Mouse (Mus musculus): ENCODE results near the gene Galnt13. TPM values are rescaled to one million over a fixed set of nuclear protein-coding genes. Genes with fewer than 3 reads are reported as not detected.

Galnt13 gene
- polyA plus RNA-seq, 1 experiment from 2014 or later: 0.72 TPM

DNA sequence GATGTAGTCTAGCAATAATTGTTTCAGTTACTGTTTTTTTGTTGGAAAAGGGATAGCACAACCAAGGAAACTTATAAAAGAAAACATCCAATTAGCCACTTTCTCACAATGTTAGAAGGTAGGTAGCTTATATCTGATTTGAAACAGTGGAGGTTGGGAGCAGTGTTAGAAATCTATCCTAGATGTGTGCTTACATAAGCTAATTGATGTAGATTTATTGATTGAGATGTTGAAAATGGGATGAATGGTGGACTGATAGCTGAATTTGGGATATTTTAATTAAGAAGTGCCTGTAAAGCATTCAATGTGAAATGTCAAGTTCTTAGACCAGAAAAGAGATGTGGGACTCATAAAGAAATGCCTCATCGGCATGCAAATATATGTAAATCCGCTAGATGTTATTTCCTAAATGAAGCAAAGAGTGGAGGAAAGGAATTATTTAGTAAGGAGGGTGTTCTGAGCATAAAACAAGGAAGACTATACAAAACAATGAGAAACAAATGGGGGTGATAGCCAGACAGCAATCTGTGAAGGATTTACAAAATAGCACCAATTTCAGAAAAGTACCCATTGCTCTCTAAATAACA lies 377.6 kb downstream of the Galnt13 start:
- WGBS: 87% methylated on average over 2 of the region's 2 CpGs
- ATAC-seq (replicated peaks; ENCODE audit: low FRiP score, low TSS enrichment, low read depth): no peak

GRCm38 (mm10) chr2:54841245-54841644 lies 405.1 kb downstream of the Galnt13 start:
- Histone ChIP-seq H3K4me3 (ENCODE audit: low read depth, low read length) (no peak overlapping the region), H3K9me3 (ENCODE audit: control insufficient read depth, low read length) (no peaks in the 10 kb centered on the region), H3K27me3 (replicated peaks; ENCODE audit: control insufficient read depth, insufficient read depth, low read length) (no peaks in the 10 kb centered on the region), H3K9ac (ENCODE audit: low read length) (no peak overlapping the region), H3K27ac (ENCODE audit: low read depth) (no peak overlapping the region), H3K4me2 (ENCODE audit: low read length) (no peak overlapping the region), H3K36me3 (ENCODE audit: control insufficient read depth, insufficient read depth, low read length) (no peaks in the 10 kb centered on the region), H3K4me1 (replicated peaks; ENCODE audit: control insufficient read depth, insufficient read depth, low read length) (no peaks in the 10 kb centered on the region)
- DNase-seq (ENCODE audit: low spot score) (no peak), ATAC-seq (replicated peaks; ENCODE audit: low FRiP score, low TSS enrichment, low read depth) (no peak)
- 46% methylated on average over 1 of the region's 1 CpGs for WGBS

More for the DNA sequence above, 377.6 kb downstream of the Galnt13 start:
- Histone ChIP-seq H3K27ac (ENCODE audit: low read depth) (no peak overlapping the region), H3K9ac (ENCODE audit: low read length) (no peak overlapping the region), H3K4me3 (ENCODE audit: low read depth, low read length) (no peak overlapping the region), H3K4me2 (ENCODE audit: low read length) (no peak overlapping the region), H3K27me3 (replicated peaks; ENCODE audit: control insufficient read depth, insufficient read depth, low read length) (no peaks in the 10 kb centered on the region), H3K36me3 (ENCODE audit: control insufficient read depth, insufficient read depth, low read length) (no peaks in the 10 kb centered on the region), H3K9me3 (ENCODE audit: control insufficient read depth, low read length) (no peaks in the 10 kb centered on the region), H3K4me1 (replicated peaks; ENCODE audit: control insufficient read depth, insufficient read depth, low read length) (no peaks in the 10 kb centered on the region)
- DNase-seq (ENCODE audit: low spot score): no peak

DNA sequence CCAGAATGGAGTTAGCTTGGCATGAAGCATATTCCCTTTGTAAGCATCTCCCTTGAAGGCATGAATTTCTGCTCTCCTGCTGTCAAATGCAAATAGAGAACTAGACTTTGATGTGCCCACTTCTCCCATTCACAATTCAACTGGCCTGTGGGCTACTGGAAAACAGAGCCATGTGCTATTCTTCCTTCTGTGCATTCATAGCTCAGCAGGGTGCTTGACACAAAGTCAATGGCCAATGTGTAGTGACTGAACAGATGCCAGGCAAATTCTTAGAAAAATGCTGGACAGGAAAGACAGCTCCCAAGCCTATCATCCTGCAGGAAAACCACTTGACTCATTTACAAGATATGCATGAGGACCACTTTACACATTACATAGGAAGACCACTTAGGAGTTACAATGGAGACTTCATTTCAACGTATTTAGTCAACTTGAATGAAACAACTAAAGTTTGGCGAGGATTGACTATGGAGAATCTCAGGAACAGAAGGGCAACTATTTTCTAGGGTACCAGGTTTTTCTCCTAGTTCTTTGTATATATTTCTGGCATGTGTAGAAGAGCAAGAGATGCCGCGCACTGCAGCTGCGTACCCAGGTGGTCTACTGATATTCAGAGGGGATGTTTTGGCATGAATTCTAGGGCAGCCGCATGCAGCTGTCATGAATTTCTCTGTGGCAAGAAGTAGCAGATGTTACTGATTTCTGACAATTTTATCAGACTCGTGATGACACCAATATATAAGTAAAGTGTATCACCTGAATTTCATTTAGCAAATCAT lies 470.4 kb downstream of the Galnt13 start:
- DNase-seq (ENCODE audit: low spot score) (no peak), ATAC-seq (replicated peaks; ENCODE audit: low FRiP score, low TSS enrichment, low read depth) (no peak)
- Histone ChIP-seq H3K4me3 (ENCODE audit: low read depth, low read length) (no peak overlapping the region), H3K27ac (ENCODE audit: low read depth) (no peak overlapping the region), H3K4me2 (ENCODE audit: low read length) (no peak overlapping the region), H3K9ac (ENCODE audit: low read length) (no peak overlapping the region), H3K27me3 (replicated peaks; ENCODE audit: control insufficient read depth, insufficient read depth, low read length) (no peaks in the 10 kb centered on the region), H3K36me3 (ENCODE audit: control insufficient read depth, insufficient read depth, low read length) (no peaks in the 10 kb centered on the region), H3K9me3 (ENCODE audit: control insufficient read depth, low read length) (no peaks in the 10 kb centered on the region), H3K4me1 (replicated peaks; ENCODE audit: control insufficient read depth, insufficient read depth, low read length) (no peaks in the 10 kb centered on the region)
- WGBS: 86% methylated on average over 7 of the region's 7 CpGs

- Histone ChIP-seq H3K27ac (ENCODE audit: low read depth) (no peak overlapping the region), H3K36me3 (ENCODE audit: control insufficient read depth, insufficient read depth, low read length) (no peaks in the 10 kb centered on the region), H3K4me3 (ENCODE audit: low read depth, low read length) (no peak overlapping the region), H3K9me3 (ENCODE audit: control insufficient read depth, low read length) (no peaks in the 10 kb centered on the region), H3K4me1 (replicated peaks; ENCODE audit: control insufficient read depth, insufficient read depth, low read length) (no peaks in the 10 kb centered on the region), H3K27me3 (replicated peaks; ENCODE audit: control insufficient read depth, insufficient read depth, low read length) (no peaks in the 10 kb centered on the region), H3K4me2 (ENCODE audit: low read length) (no peak overlapping the region), H3K9ac (ENCODE audit: low read length) (no peak overlapping the region)
- DNase-seq (ENCODE audit: low spot score) (no peak), ATAC-seq (replicated peaks; ENCODE audit: low FRiP score, low TSS enrichment, low read depth) (no peak)
- WGBS: 83% methylated on average over 1 of the region's 1 CpGs
These were observed 479.1 kb downstream of the Galnt13 start for GRCm38 (mm10) chr2:54915088-54915670.

- ATAC-seq (replicated peaks; ENCODE audit: low FRiP score, low TSS enrichment, low read depth) (no peak), DNase-seq (ENCODE audit: low spot score) (no peak)
- H3K36me3 ChIP-seq (ENCODE audit: control insufficient read depth, insufficient read depth, low read length): no peaks in the 10 kb centered on the region
- H3K4me3 ChIP-seq (ENCODE audit: low read depth, low read length): no peak overlapping the region
- H3K9ac ChIP-seq (ENCODE audit: low read length): no peak overlapping the region
- no peak overlapping the region for H3K4me2 ChIP-seq (ENCODE audit: low read length)
- H3K27me3 ChIP-seq (replicated peaks; ENCODE audit: control insufficient read depth, insufficient read depth, low read length): no peaks in the 10 kb centered on the region
- no peak overlapping the region for H3K27ac ChIP-seq (ENCODE audit: low read depth)
- 80% methylated on average over 3 of the region's 3 CpGs for WGBS
- no peaks in the 10 kb centered on the region for H3K9me3 ChIP-seq (ENCODE audit: control insufficient read depth, low read length)
- no peaks in the 10 kb centered on the region for H3K4me1 ChIP-seq (replicated peaks; ENCODE audit: control insufficient read depth, insufficient read depth, low read length)
These were observed 500.3 kb downstream of the Galnt13 start for GRCm38 (mm10) chr2:54936369-54936768.

DNA sequence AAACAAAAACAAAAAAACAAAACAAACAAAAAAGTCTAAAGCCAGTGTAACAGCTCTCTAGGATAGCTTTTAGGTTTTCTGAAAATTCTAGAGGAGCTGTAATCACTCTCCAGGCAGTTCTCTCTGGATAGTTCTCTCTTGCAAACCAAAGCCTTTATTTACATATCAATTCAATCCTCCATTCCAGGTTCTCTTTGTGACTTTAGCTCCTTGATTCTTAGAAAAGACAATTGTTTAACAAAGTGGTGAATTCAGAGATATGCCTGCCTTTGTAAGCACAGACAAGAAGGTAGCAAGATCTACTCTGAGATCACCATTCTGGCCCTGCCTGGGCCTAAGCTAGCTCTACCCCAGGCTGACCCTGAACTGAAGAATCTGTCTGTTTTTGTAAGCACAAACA lies 501.2 kb downstream of the Galnt13 start:
- no peak overlapping the region for H3K27ac ChIP-seq (ENCODE audit: low read depth)
- no peak overlapping the region for H3K9ac ChIP-seq (ENCODE audit: low read length)
- no peaks in the 10 kb centered on the region for H3K27me3 ChIP-seq (replicated peaks; ENCODE audit: control insufficient read depth, insufficient read depth, low read length)
- no peak for ATAC-seq (replicated peaks; ENCODE audit: low FRiP score, low TSS enrichment, low read depth)
- H3K4me1 ChIP-seq (replicated peaks; ENCODE audit: control insufficient read depth, insufficient read depth, low read length): no peaks in the 10 kb centered on the region
- no peak for DNase-seq (ENCODE audit: low spot score)
- H3K4me3 ChIP-seq (ENCODE audit: low read depth, low read length): no peak overlapping the region
- H3K36me3 ChIP-seq (ENCODE audit: control insufficient read depth, insufficient read depth, low read length): no peaks in the 10 kb centered on the region
- no peaks in the 10 kb centered on the region for H3K9me3 ChIP-seq (ENCODE audit: control insufficient read depth, low read length)
- H3K4me2 ChIP-seq (ENCODE audit: low read length): no peak overlapping the region

- Histone ChIP-seq H3K4me1 (replicated peaks; ENCODE audit: control insufficient read depth, insufficient read depth, low read length) (no peaks in the 10 kb centered on the region), H3K36me3 (ENCODE audit: control insufficient read depth, insufficient read depth, low read length) (no peaks in the 10 kb centered on the region), H3K9ac (ENCODE audit: low read length) (no peak overlapping the region), H3K27me3 (replicated peaks; ENCODE audit: control insufficient read depth, insufficient read depth, low read length) (no peaks in the 10 kb centered on the region), H3K4me2 (ENCODE audit: low read length) (no peak overlapping the region), H3K4me3 (ENCODE audit: low read depth, low read length) (no peak overlapping the region), H3K9me3 (ENCODE audit: control insufficient read depth, low read length) (no peaks in the 10 kb centered on the region), H3K27ac (ENCODE audit: low read depth) (no peak overlapping the region)
- ATAC-seq (replicated peaks; ENCODE audit: low FRiP score, low TSS enrichment, low read depth) (no peak), DNase-seq (ENCODE audit: low spot score) (no peak)
These were observed 502.0 kb downstream of the Galnt13 start for GRCm38 (mm10) chr2:54938075-54938474.

- no peak overlapping the region for H3K27ac ChIP-seq (ENCODE audit: low read depth)
- no peaks in the 10 kb centered on the region for H3K9me3 ChIP-seq (ENCODE audit: control insufficient read depth, low read length)
- H3K9ac ChIP-seq (ENCODE audit: low read length): no peak overlapping the region
- ATAC-seq (replicated peaks; ENCODE audit: low FRiP score, low TSS enrichment, low read depth) (no peak), DNase-seq (ENCODE audit: low spot score) (no peak)
- no peak overlapping the region for H3K4me3 ChIP-seq (ENCODE audit: low read depth, low read length)
- H3K27me3 ChIP-seq (replicated peaks; ENCODE audit: control insufficient read depth, insufficient read depth, low read length): no peaks in the 10 kb centered on the region
- H3K4me2 ChIP-seq (ENCODE audit: low read length): no peak overlapping the region
- no peaks in the 10 kb centered on the region for H3K4me1 ChIP-seq (replicated peaks; ENCODE audit: control insufficient read depth, insufficient read depth, low read length)
- H3K36me3 ChIP-seq (ENCODE audit: control insufficient read depth, insufficient read depth, low read length): no peaks in the 10 kb centered on the region
- WGBS: 81% methylated on average over 1 of the region's 1 CpGs
These were observed 507.3 kb downstream of the Galnt13 start for GRCm38 (mm10) chr2:54943386-54943785.

GRCm38 (mm10) chr2:54983839-54984238 lies 547.7 kb downstream of the Galnt13 start:
- Histone ChIP-seq H3K4me1 (replicated peaks; ENCODE audit: control insufficient read depth, insufficient read depth, low read length) (no peaks in the 10 kb centered on the region), H3K4me3 (ENCODE audit: low read depth, low read length) (no peak overlapping the region), H3K4me2 (ENCODE audit: low read length) (no peak overlapping the region), H3K27ac (ENCODE audit: low read depth) (no peak overlapping the region), H3K27me3 (replicated peaks; ENCODE audit: control insufficient read depth, insufficient read depth, low read length) (no peaks in the 10 kb centered on the region), H3K9ac (ENCODE audit: low read length) (no peak overlapping the region), H3K9me3 (ENCODE audit: control insufficient read depth, low read length) (no peaks in the 10 kb centered on the region), H3K36me3 (ENCODE audit: control insufficient read depth, insufficient read depth, low read length) (no peaks in the 10 kb centered on the region)
- no peak for DNase-seq (ENCODE audit: low spot score)
- no peak for ATAC-seq (replicated peaks; ENCODE audit: low FRiP score, low TSS enrichment, low read depth)
- WGBS: 82% methylated on average over 1 of the region's 1 CpGs

Measured in intestine, embryonic 14.5 days (tissue).